Mouse (Mus musculus) ovary, adult 18-20 months (tissue): Measurements from ENCODE around the gene Cyp3a44.
"Not testable (repeated sequence)": the region's sequence is repeated elsewhere in the genome, so short reads cannot be mapped to it uniquely, and the experiment has no call there.

Experiments used
- DNase-seq: peaks from one replicate; pipeline ENCODE4 v3.0.0; 2022; ENCODE audit warnings: low spot score, mixed read lengths

Gene Cyp3a44

GRCm38 (mm10) chr5:145805796-145806195 is at the start of gene Cyp3a44:
TSS of gene Cyp3a44 (minus strand) at chr5:145805874.
- not testable (repeated sequence) for DNase-seq

GRCm38 (mm10) chr5:145800229-145800628 is 5.4 kb downstream of the Cyp3a44 start:
- not testable (repeated sequence) for DNase-seq

GRCm38 (mm10) chr5:145793232-145793631 is 12.4 kb downstream of the Cyp3a44 start:
- DNase-seq, result not testable (repeated sequence)

GRCm38 (mm10) chr5:145737512-145737911 is 68.2 kb downstream of the Cyp3a44 start:
- DNase-seq, result not testable (repeated sequence)
